Mouse (Mus musculus) forebrain, embryonic 15.5 days (tissue): Measurements from ENCODE around the gene Tmprss13. TPM values are rescaled to one million over a fixed set of nuclear protein-coding genes. Genes with fewer than 3 reads are reported as not detected.

ENCODE experiments used
- ATAC-seq: fragments of 200-750 bp; cut with Nextera tagmentation; replicated peaks from 2 replicates; pipeline ENCODE4 v1.8.0; 2017; ENCODE audit warnings: mild to moderate bottlenecking, moderate TSS enrichment, moderate library complexity
- H3K27ac ChIP-seq: fragments of 300-500 bp; sonication (generic); replicated peaks from 2 replicates; pipeline ENCODE4 v1.5.1; 2015; ENCODE audit warnings: mild to moderate bottlenecking, inconsistent platforms
- H3K27me3 ChIP-seq: fragments of 300-500 bp; sonication (generic); 2 replicates; pipeline ENCODE4 v1.6.1; 2015; ENCODE audit warnings: inconsistent platforms
- H3K36me3 ChIP-seq: fragments of 300-500 bp; sonication (generic); 2 replicates; pipeline ENCODE4 v1.6.1; 2015; ENCODE audit warnings: mild to moderate bottlenecking, inconsistent platforms
- H3K4me1 ChIP-seq: fragments of 300-500 bp; sonication (generic); 2 replicates; pipeline ENCODE4 v1.6.1; 2015; ENCODE audit warnings: inconsistent platforms
- H3K4me2 ChIP-seq: fragments of 300-500 bp; sonication (generic); replicated peaks from 2 replicates; pipeline ENCODE4 v1.6.1; 2015; ENCODE audit warnings: mild to moderate bottlenecking, inconsistent platforms
- H3K4me3 ChIP-seq: fragments of 300-500 bp; sonication (generic); 2 replicates; pipeline ENCODE4 v1.5.1; 2015; ENCODE audit warnings: mild to moderate bottlenecking, inconsistent platforms
- H3K9ac ChIP-seq: fragments of 300-500 bp; sonication (generic); replicated peaks from 2 replicates; pipeline ENCODE4 v1.6.1; 2015; ENCODE audit warnings: mild to moderate bottlenecking, inconsistent platforms
- H3K9me3 ChIP-seq: fragments of 300-500 bp; sonication (generic); 2 replicates; pipeline ENCODE4 v1.6.1; 2016; ENCODE audit warnings: inconsistent platforms
- WGBS: fragments of 180-500 bp; shearing (Covaris S2); methylation state at CpG from one replicate; pipeline ENCODE4 v1.1.7; 2015; ENCODE audit warnings: mixed read lengths; 5-methylcytosine and 5-hydroxymethylcytosine counted together
- polyA plus RNA-seq: library from polyadenylated mRNA; unstranded; fragments of >200 nt; fragmentation: Nextera tagmentation; extraction: Ambion mirVana; gene quantifications from 2 replicates; pipeline ENCODE4 v1.2.1, GENCODE M21; 2015

The Tmprss13 gene
- polyA plus RNA-seq, 1 experiment from 2014 or later = not detected

DNA sequence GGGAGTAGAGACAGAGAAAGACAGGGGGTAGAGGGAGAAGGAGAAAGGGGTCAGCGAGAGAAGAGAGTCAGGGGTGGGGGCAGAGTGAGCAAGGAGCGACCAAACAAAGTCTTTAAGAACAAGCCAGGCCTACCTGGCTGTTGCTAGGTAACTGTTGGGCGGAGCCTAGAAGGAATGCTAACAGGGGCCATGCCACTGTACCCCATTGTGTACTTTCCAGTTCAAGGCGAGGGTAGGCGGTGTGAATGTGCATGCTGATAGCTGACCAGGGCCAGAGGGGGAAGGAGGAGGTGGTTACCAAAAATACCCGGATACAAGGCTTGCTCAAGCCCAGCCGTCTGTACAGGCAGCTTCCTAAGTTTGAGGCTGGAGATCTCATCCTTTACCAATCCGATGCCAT, 17.1 kb upstream of the Tmprss13 start:
- ATAC-seq = no peak
- WGBS = 90% methylated on average over 8 of the region's 8 CpGs
- H3K36me3 ChIP-seq = no peaks in the 10 kb centered on the region
- H3K27me3 ChIP-seq = no peaks in the 10 kb centered on the region
- peaks cover 7% of the 10 kb centered on the region for H3K4me1 ChIP-seq
- H3K27ac ChIP-seq = no peak overlapping the region
- no peak overlapping the region for H3K4me3 ChIP-seq
- no peak overlapping the region for H3K9ac ChIP-seq
- H3K4me2 ChIP-seq = no peak overlapping the region
- no peaks in the 10 kb centered on the region for H3K9me3 ChIP-seq

DNA sequence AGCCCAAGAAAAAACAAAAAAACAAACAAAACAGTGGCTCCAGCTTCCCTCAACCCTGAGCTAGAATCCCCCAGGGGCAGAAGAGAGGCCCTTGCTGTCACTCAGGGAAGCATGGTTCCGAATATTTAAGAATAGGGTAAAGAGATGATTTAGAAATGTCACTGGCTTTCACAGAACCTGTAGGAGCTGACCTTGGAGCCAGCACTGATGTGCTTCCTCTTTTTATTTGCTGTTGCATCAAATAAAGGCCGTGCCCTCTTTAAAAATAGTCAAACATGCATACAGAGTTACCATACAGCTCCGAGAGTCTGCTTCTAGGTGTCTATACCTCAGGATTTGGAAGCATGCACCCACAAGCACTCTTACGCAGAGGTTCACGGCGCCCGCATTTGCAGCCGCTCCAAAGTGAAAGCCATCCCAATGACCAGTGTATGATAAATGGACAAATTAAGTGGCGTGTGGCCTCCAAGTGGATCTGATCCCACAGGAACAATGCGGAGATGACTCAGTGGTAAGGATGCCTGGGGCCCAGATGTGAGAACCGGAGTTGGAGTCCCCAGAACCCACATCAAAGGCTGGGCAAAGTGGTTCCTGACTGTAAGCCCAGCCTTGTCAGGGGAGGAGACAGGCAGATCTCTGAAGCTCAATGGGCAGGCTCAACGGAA, 12.0 kb upstream of the Tmprss13 start:
- H3K36me3 ChIP-seq = no peaks in the 10 kb centered on the region
- ATAC-seq = no peak
- H3K4me3 ChIP-seq = no peak overlapping the region
- H3K4me2 ChIP-seq = no peak overlapping the region
- no peak overlapping the region for H3K9ac ChIP-seq
- no peaks in the 10 kb centered on the region for H3K27me3 ChIP-seq
- H3K4me1 ChIP-seq = no peaks in the 10 kb centered on the region
- H3K9me3 ChIP-seq = no peaks in the 10 kb centered on the region
- WGBS = 89% methylated on average over 12 of the region's 12 CpGs
- no peak overlapping the region for H3K27ac ChIP-seq

DNA sequence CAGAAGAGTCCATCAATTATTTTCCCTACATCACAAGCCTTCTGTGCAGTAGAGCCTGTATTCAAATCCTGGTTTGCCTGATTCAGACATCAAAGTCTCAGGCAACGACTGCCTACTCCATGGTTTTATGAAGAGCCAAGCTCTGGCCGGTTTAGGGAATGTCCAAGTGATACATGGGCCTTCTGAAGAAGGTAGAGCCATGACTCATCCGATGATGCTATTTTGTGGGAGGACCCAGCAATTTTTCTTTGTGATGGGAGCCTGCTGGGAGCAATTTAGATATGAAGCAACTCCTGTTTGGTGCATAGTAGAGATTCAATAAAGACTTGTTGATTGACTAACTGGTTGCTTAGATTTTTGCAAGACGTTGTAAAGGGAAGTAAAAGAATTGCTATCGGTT, 10.4 kb upstream of the Tmprss13 start:
- Histone ChIP-seq H3K27me3 (no peaks in the 10 kb centered on the region), H3K36me3 (no peaks in the 10 kb centered on the region), H3K4me2 (no peak overlapping the region), H3K4me3 (no peak overlapping the region), H3K27ac (no peak overlapping the region), H3K9me3 (no peaks in the 10 kb centered on the region), H3K4me1 (no peaks in the 10 kb centered on the region), H3K9ac (no peak overlapping the region)
- no peak for ATAC-seq
- WGBS = 87% methylated on average over 5 of the region's 5 CpGs

DNA sequence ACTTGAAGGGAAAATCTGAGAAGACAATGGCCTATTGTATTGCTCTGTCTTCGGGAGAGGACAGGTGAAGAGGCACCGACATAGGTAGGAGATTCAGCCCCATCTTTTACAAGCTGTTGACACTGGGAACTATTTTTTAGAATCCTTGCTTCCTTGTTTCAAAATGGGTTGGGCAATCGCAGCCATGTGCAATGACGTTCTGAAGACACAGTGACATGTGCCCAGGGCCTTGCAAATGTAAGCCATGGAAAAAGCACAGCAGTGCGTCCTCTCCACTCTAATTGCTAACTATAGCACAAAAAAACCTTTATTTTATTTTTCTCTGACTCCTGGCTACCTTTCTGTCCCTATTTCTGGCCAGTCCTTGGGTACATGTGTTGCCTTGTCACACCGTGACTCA, 7.0 kb upstream of the Tmprss13 start:
- WGBS = 87% methylated on average over 6 of the region's 6 CpGs
- H3K27me3 ChIP-seq = no peaks in the 10 kb centered on the region
- H3K4me2 ChIP-seq = no peak overlapping the region

DNA sequence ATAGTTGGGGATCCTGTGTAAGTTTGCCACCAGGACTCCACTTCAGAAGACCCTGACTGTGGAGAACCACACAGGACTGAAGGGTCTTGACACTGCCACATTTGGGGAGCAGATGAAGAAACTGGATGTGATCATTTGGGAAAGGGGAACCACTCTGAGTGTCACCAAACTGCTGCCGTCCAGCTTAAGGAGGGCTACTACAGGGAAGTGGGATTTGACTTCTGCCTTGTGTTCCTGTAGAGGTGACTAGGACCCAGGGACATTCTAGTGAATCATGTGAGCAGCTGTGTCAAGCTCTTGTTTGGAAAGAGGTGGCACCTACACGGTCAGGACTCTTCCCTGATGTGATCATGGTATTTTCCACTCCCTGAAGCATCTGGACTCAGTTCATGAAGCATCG, 5.0 kb upstream of the Tmprss13 start:
- H3K4me1 ChIP-seq = no peaks in the 10 kb centered on the region
- H3K27me3 ChIP-seq = no peaks in the 10 kb centered on the region
- no peak overlapping the region for H3K27ac ChIP-seq
- no peak for ATAC-seq
- no peak overlapping the region for H3K9ac ChIP-seq
- H3K36me3 ChIP-seq = no peaks in the 10 kb centered on the region
- no peaks in the 10 kb centered on the region for H3K9me3 ChIP-seq
- no peak overlapping the region for H3K4me2 ChIP-seq
- H3K4me3 ChIP-seq = no peak overlapping the region
- WGBS = 73% methylated on average over 3 of the region's 3 CpGs

More for the DNA sequence above, 7.0 kb upstream of the Tmprss13 start:
- ATAC-seq = no peak
- H3K9ac ChIP-seq = no peak overlapping the region
- no peaks in the 10 kb centered on the region for H3K4me1 ChIP-seq
- H3K36me3 ChIP-seq = no peaks in the 10 kb centered on the region
- H3K27ac ChIP-seq = no peak overlapping the region
- H3K4me3 ChIP-seq = no peak overlapping the region
- no peaks in the 10 kb centered on the region for H3K9me3 ChIP-seq

DNA sequence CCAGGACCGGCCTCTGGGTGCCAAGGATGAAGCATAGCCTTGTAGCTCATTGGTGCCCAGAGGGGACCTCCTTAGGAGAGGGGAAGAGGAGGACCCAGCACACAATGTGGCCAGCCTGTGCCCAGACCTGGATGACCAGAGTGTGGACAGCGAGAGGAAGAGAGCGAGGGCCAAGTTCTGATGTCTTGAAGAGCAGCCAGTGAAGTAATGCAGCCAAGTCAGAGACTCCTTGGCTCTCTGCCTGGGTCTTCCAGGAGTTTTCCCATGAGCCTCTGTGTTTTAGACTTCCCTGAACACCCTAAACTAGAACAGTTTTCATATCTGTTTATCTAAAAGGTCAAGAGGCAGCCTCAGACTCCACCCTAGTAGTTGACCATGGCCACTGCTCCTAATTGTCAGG, 1.3 kb upstream of the Tmprss13 start:
- Histone ChIP-seq H3K9ac (no peak overlapping the region), H3K4me2 (no peak overlapping the region), H3K4me1 (no peaks in the 10 kb centered on the region), H3K9me3 (no peaks in the 10 kb centered on the region), H3K36me3 (no peaks in the 10 kb centered on the region), H3K27me3 (no peaks in the 10 kb centered on the region), H3K4me3 (no peak overlapping the region), H3K27ac (no peak overlapping the region)
- 77% methylated on average over 3 of the region's 3 CpGs for WGBS
- ATAC-seq = no peak

DNA sequence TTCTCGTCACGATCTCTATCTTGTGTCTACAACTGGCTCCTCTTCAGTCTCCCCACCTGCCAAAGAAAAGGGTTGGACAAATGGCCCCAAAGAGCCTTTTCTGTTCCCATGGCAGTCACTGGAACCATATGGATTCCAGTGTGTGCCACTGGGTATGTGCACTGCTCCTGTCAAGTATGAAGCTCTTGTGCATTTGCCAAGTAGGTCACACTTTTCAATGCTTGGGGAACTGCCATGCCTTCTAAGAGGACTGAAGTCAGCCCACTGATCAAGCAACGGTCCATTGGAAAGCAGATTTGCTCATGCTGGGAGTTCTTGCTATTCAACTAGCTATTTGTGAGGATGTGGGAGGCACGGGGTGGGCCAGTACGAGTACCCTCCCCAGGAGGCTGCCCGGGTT, 2.6 kb downstream of the Tmprss13 start:
- no peaks in the 10 kb centered on the region for H3K27me3 ChIP-seq
- H3K4me2 ChIP-seq = no peak overlapping the region
- WGBS = 75% methylated on average over 6 of the region's 6 CpGs
- no peaks in the 10 kb centered on the region for H3K9me3 ChIP-seq
- H3K4me3 ChIP-seq = no peak overlapping the region
- no peak overlapping the region for H3K27ac ChIP-seq
- no peak overlapping the region for H3K9ac ChIP-seq
- ATAC-seq = no peak
- no peaks in the 10 kb centered on the region for H3K4me1 ChIP-seq
- H3K36me3 ChIP-seq = no peaks in the 10 kb centered on the region

DNA sequence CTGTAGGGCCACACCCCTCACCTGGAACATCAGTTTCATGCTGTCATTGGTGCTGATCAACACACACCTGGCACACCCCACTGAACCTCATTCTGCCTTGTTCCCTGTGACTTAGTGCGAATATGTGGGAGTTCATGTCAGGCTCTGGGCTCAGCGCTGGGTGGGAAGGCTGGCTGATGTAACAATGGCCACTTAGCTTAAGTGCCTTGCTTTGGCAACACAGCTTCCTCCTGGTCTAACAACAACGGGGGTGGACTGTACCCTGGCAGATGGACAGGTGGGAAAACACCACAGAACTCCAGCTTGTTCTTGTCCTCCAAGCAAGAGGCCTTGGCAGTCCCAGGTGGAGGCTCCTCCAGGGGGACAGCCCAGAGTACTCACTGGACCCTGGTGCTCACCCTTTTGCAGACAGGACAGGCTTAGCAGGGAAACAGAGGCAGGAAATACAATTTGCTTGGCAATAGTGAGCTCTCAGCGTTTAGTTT, 3.1 kb downstream of the Tmprss13 start:
- H3K4me2 ChIP-seq = no peak overlapping the region
- H3K27me3 ChIP-seq = no peaks in the 10 kb centered on the region
- no peak overlapping the region for H3K4me3 ChIP-seq
- H3K9ac ChIP-seq = no peak overlapping the region
- ATAC-seq = no peak
- H3K4me1 ChIP-seq = no peaks in the 10 kb centered on the region
- H3K9me3 ChIP-seq = no peaks in the 10 kb centered on the region
- H3K36me3 ChIP-seq = no peaks in the 10 kb centered on the region
- H3K27ac ChIP-seq = no peak overlapping the region
- 82% methylated on average over 4 of the region's 4 CpGs for WGBS

DNA sequence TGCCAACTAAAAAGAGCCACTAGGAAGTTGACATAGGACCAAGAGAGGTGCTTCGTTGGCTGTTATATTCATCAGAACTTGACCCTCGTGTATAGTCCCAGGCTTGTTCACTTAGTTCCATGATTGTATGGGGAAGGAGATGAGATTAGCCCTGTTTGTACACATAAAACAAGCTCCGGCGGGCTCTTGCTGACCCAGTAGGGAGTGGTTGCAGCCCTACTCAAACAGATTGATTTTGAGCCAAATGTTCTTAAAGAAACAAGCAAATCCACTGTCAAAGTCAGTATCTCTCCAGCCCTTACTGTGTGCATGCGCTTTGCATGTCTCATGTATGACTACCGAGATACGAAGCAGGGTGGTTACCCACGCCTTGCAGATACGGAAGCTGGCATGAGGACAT, 7.5 kb downstream of the Tmprss13 start:
- no peak for ATAC-seq
- H3K27me3 ChIP-seq = no peaks in the 10 kb centered on the region
- H3K4me1 ChIP-seq = no peaks in the 10 kb centered on the region
- no peaks in the 10 kb centered on the region for H3K9me3 ChIP-seq
- no peaks in the 10 kb centered on the region for H3K36me3 ChIP-seq
- H3K4me3 ChIP-seq = no peak overlapping the region
- H3K27ac ChIP-seq = no peak overlapping the region
- 92% methylated on average over 9 of the region's 9 CpGs for WGBS
- no peak overlapping the region for H3K4me2 ChIP-seq
- no peak overlapping the region for H3K9ac ChIP-seq

DNA sequence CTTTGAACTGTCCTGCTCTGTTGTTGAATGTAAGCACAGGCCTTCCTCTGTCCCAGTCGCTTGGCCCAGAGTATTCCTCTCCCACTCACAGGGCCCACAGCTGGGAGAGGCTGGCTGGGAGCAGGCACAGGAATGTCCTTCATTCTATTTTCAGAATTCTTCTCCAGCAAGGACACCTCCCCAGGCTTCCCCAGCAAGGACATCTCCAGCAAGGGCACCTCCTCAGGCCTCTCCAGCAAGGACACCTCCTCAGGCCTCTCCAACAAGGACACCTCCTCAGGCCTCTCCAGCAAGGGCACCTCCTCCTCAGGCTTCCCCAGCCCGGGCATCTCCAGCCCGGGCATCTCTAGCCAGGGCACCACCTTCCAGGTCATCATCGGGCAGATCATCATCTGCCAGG, 9.4 kb downstream of the Tmprss13 start:
- Histone ChIP-seq H3K27me3 (no peaks in the 10 kb centered on the region), H3K4me2 (no peak overlapping the region), H3K4me1 (no peaks in the 10 kb centered on the region), H3K9ac (no peak overlapping the region), H3K36me3 (no peaks in the 10 kb centered on the region), H3K9me3 (no peaks in the 10 kb centered on the region), H3K27ac (no peak overlapping the region), H3K4me3 (no peak overlapping the region)
- ATAC-seq = no peak
- WGBS = 90% methylated on average over 4 of the region's 4 CpGs

DNA sequence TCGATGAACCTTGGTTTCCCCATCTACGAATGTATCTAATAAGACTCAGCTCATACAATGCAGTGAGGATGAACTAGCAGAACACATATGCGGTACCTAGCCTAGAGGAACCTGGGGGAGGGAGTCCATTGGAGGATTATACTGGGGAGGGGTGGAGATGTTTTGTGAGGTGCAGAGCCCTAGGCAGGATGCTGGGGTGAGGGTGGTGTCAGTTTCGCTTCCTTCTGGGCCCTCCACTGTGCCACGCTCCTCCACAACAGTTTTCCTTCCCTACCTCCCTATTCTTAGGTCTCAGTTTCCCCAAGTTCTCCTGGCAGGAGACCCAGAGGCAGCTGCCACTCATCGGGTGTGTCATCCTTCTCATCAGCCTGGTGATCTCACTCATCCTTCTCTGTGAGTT, 10.7 kb downstream of the Tmprss13 start:
- Histone ChIP-seq H3K27me3 (no peaks in the 10 kb centered on the region), H3K27ac (no peak overlapping the region), H3K36me3 (no peaks in the 10 kb centered on the region), H3K4me3 (no peak overlapping the region), H3K9me3 (no peaks in the 10 kb centered on the region), H3K9ac (no peak overlapping the region), H3K4me1 (no peaks in the 10 kb centered on the region), H3K4me2 (no peak overlapping the region)
- ATAC-seq = no peak
- 94% methylated on average over 6 of the region's 6 CpGs for WGBS

DNA sequence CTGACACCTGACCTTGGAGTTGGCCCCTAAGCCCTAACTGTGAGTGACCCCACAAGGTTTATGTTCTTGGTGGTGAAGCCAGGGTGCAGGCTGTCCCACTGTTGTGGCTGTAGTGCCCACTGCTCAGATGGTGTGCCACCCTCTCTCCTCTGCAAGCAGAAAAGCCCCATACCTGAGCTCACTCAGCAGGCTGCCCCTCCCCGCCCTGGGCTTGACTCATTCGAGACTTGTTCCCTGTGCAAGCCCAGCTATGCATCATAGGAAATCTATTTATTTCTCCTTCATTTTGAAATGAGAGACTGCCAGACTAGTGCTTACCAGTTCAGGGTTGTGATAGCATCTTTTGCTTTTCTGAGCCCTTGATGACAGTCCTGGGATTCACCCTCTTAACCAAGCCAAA, 18.5 kb downstream of the Tmprss13 start:
- no peak overlapping the region for H3K4me2 ChIP-seq
- no peaks in the 10 kb centered on the region for H3K4me1 ChIP-seq
- no peaks in the 10 kb centered on the region for H3K27me3 ChIP-seq
- no peak for ATAC-seq
- H3K27ac ChIP-seq = no peak overlapping the region
- no peaks in the 10 kb centered on the region for H3K9me3 ChIP-seq
- WGBS = 82% methylated on average over 2 of the region's 2 CpGs
- H3K36me3 ChIP-seq = no peaks in the 10 kb centered on the region
- H3K9ac ChIP-seq = no peak overlapping the region
- no peak overlapping the region for H3K4me3 ChIP-seq

DNA sequence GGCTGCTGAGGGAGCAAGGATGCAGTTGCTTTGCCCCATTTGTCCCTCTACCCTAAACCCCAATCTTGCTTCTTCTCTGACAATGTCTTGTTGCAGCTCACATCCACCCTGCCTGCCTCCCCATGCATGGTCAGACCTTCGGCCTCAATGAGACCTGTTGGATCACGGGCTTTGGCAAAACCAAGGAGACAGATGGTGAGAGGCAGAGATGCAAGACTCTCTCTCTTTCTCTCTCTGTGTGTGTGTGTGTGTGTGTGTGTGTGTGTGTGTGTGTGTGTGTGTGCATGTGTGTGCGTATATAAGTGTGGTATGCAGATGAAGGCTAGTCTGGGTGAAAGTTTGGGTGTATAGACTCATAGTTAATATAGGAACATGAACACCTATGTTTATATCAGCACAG, 24.2 kb downstream of the Tmprss13 start:
- Histone ChIP-seq H3K4me2 (no peak overlapping the region), H3K4me1 (no peaks in the 10 kb centered on the region), H3K36me3 (no peaks in the 10 kb centered on the region), H3K27ac (no peak overlapping the region), H3K27me3 (no peaks in the 10 kb centered on the region), H3K4me3 (no peak overlapping the region), H3K9ac (no peak overlapping the region), H3K9me3 (no peaks in the 10 kb centered on the region)
- 97% methylated on average over 3 of the region's 3 CpGs for WGBS
- ATAC-seq = no peak
